8 mouse cellular contexts compared by ENCODE assay signal in genomic region chr10:52381321-52381801, GRCm38 (mm10). TPM values are rescaled to one million over a fixed set of nuclear protein-coding genes. Genes with fewer than 3 reads are reported as not detected.
A peak's percentile ranks its signal among the peaks of the same experiment; 100 is the strongest.
DNase-seq lines count a peak whose midpoint lies in the region; ATAC-seq and TF ChIP-seq lines count a peak whose summit lies in the region.
"Had no signal": no experiment of that assay in that cellular context is flagged by ENCODE, and none has a peak within 500 bp of the region (broad histone marks: within the 10 kb centered on the region; RNA-seq: fewer than 3 reads in every experiment).

No protein-coding gene starts in this region.

- H3K4me1 ChIP-seq in lung, embryonic 14.5 days (ENCODE audit: insufficient read depth): no peaks in the 10 kb centered on the region
- H3K4me1 ChIP-seq in embryonic facial prominence, embryonic 11.5 days (ENCODE audit: control insufficient read depth, insufficient read depth, low read length): no peaks in the 10 kb centered on the region
- H3K4me1 ChIP-seq in hindbrain, postnatal 0 days (ENCODE audit: insufficient read depth, low read length): peaks cover 9% of the 10 kb centered on the region
- peaks cover 29% of the 10 kb centered on the region for H3K4me1 ChIP-seq in midbrain, embryonic 10.5 days

- no peaks in the 10 kb centered on the region for H3K9me3 ChIP-seq in lung, embryonic 14.5 days (ENCODE audit: low read depth, low read length)
- no peaks in the 10 kb centered on the region for H3K9me3 ChIP-seq in embryonic facial prominence, embryonic 11.5 days (replicated peaks; ENCODE audit: control insufficient read depth, low read length)
- no peaks in the 10 kb centered on the region for H3K9me3 ChIP-seq in hindbrain, postnatal 0 days (ENCODE audit: low read length)
- H3K9me3 ChIP-seq in midbrain, embryonic 10.5 days (replicated peaks): no peaks in the 10 kb centered on the region

- H3K36me3 ChIP-seq in lung, embryonic 14.5 days (ENCODE audit: insufficient read depth): no peaks in the 10 kb centered on the region
- H3K36me3 ChIP-seq in embryonic facial prominence, embryonic 11.5 days (replicated peaks; ENCODE audit: control insufficient read depth, insufficient read depth, low read depth, low read length): no peaks in the 10 kb centered on the region
- H3K36me3 ChIP-seq in hindbrain, postnatal 0 days (ENCODE audit: insufficient read depth, low read length): no peaks in the 10 kb centered on the region
- H3K36me3 ChIP-seq in midbrain, embryonic 10.5 days: no peaks in the 10 kb centered on the region

- DNase-seq in lung, embryonic 14.5 days: peak; percentile 60
- DNase-seq in lung, postnatal 25 days (ENCODE audit: low spot score): no peak
- DNase-seq in MN1 (ENCODE audit: low spot score): peak; percentile 72
- DNase-seq in embryonic facial prominence, embryonic 11.5 days (ENCODE audit: low spot score): peak; percentile 41
- DNase-seq in hindbrain, postnatal 0 days (ENCODE audit: low spot score): peak; percentile 55
- DNase-seq in midbrain, embryonic 10.5 days (ENCODE audit: low spot score): no peak
- no peak for DNase-seq in adrenal gland, adult (ENCODE audit: inconsistent age in 2 of 2, low spot score in 1 of 2)

- no peaks in the 10 kb centered on the region for H3K27me3 ChIP-seq in lung, embryonic 14.5 days (ENCODE audit: insufficient read depth, low read length)
- H3K27me3 ChIP-seq in embryonic facial prominence, embryonic 11.5 days (ENCODE audit: control insufficient read depth, insufficient read depth, low read length): no peaks in the 10 kb centered on the region
- no peaks in the 10 kb centered on the region for H3K27me3 ChIP-seq in hindbrain, postnatal 0 days (ENCODE audit: insufficient read depth, low read length)
- H3K27me3 ChIP-seq in midbrain, embryonic 10.5 days (ENCODE audit: low read depth, poor library complexity, severe bottlenecking): no peaks in the 10 kb centered on the region

- H3K4me2 ChIP-seq in lung, embryonic 14.5 days: peak overlapping the region; percentile 89
- peak overlapping the region; percentile 67 for H3K4me2 ChIP-seq in embryonic facial prominence, embryonic 11.5 days (ENCODE audit: low read depth, low read length)
- peak overlapping the region; percentile 83 for H3K4me2 ChIP-seq in hindbrain, postnatal 0 days (ENCODE audit: low read depth, low read length)

- TF ChIP-seq CTCF in lung, embryonic 14.5 days (IDR thresholded peaks at IDR 0.05; ENCODE audit: low read depth): no peak
- no peak for TF ChIP-seq CTCF in hindbrain, postnatal 0 days (IDR thresholded peaks at IDR 0.05; ENCODE audit: low read depth)

- under 1% methylated on average over 19 of the region's 19 CpGs for WGBS in lung, embryonic 14.5 days
- 0% methylated on average over 19 of the region's 19 CpGs for WGBS in embryonic facial prominence, embryonic 11.5 days
- WGBS in hindbrain, postnatal 0 days: under 1% methylated on average over 19 of the region's 19 CpGs
- under 1% methylated on average over 19 of the region's 19 CpGs for whole genome bisulfite sequencing in midbrain, embryonic 10.5 days

- H3K27ac ChIP-seq in lung, embryonic 14.5 days (ENCODE audit: low read depth): peak overlapping the region; percentile 91
- peak overlapping the region; percentile 77 for H3K27ac ChIP-seq in embryonic facial prominence, embryonic 11.5 days (replicated peaks; ENCODE audit: low read depth, low read length)
- peak overlapping the region; percentile 97 for H3K27ac ChIP-seq in hindbrain, postnatal 0 days
- H3K27ac ChIP-seq in midbrain, embryonic 10.5 days (replicated peaks): peak overlapping the region; percentile 95

- H3K4me3 ChIP-seq in lung, embryonic 14.5 days (ENCODE audit: low read depth, low read length): peak overlapping the region; percentile 88
- H3K4me3 ChIP-seq in embryonic facial prominence, embryonic 11.5 days (ENCODE audit: low read depth, low read length): peak overlapping the region; percentile 85
- H3K4me3 ChIP-seq in hindbrain, postnatal 0 days (ENCODE audit: low read length): peak overlapping the region; percentile 68
- H3K4me3 ChIP-seq in midbrain, embryonic 10.5 days: peak overlapping the region; percentile 88

- ATAC-seq in lung, embryonic 14.5 days (ENCODE audit: insufficient read depth): peak; percentile 63
- no peak for ATAC-seq in embryonic facial prominence, embryonic 11.5 days (replicated peaks; ENCODE audit: insufficient number of reproducible peaks, low FRiP score, low TSS enrichment, low read depth)
- peak; percentile 67 for ATAC-seq in hindbrain, postnatal 0 days

- peak overlapping the region; percentile 92 for H3K9ac ChIP-seq in lung, embryonic 14.5 days
- peak overlapping the region; percentile 88 for H3K9ac ChIP-seq in embryonic facial prominence, embryonic 11.5 days (replicated peaks; ENCODE audit: low read length)
- peak overlapping the region; percentile 84 for H3K9ac ChIP-seq in hindbrain, postnatal 0 days (replicated peaks; ENCODE audit: low read length)

RNA-seq across cellular contexts. Expression of gene Gopc, which starts 0.6 kb away (rescaled TPM):
- polyA plus RNA-seq in lung, embryonic 14.5 days (2014; fragmentation: Nextera tagmentation; extraction: Ambion mirVana): 19.5 and 22.6 TPM in 2 replicates
- polyA plus RNA-seq in embryonic facial prominence, embryonic 11.5 days (2014; fragmentation: Nextera tagmentation; extraction: Ambion mirVana): 17.3 TPM in 2 replicates
- total RNA-seq in hindbrain, postnatal 0 days (2014; rRNA removed): 14.8 and 16.4 TPM in 2 replicates
- 24.7 and 24.9 TPM in 2 replicates for polyA plus RNA-seq in hindbrain, postnatal 0 days (2015; fragmentation: Nextera tagmentation; extraction: Ambion mirVana)
- polyA plus RNA-seq in midbrain, embryonic 10.5 days (2016; fragmentation: Nextera tagmentation; extraction: Ambion mirVana): 16.1 and 18.4 TPM in 2 replicates

RNA-seq across cellular contexts. Expression of gene Nepn, which starts 7.4 kb away (rescaled TPM):
- polyA plus RNA-seq in lung, embryonic 14.5 days (2014; fragmentation: Nextera tagmentation; extraction: Ambion mirVana): not detected in 2 replicates
- not detected in 2 replicates for polyA plus RNA-seq in embryonic facial prominence, embryonic 11.5 days (2014; fragmentation: Nextera tagmentation; extraction: Ambion mirVana)
- not detected in 2 replicates for total RNA-seq in hindbrain, postnatal 0 days (2014; rRNA removed)
- not detected in 2 replicates for polyA plus RNA-seq in hindbrain, postnatal 0 days (2015; fragmentation: Nextera tagmentation; extraction: Ambion mirVana)
- not detected in 2 replicates for polyA plus RNA-seq in midbrain, embryonic 10.5 days (2016; fragmentation: Nextera tagmentation; extraction: Ambion mirVana)
- total RNA-seq: hematopoietic stem cell, adult 5-6 weeks had no signal

RNA-seq across cellular contexts. Expression of gene Gm26741, which starts 22.8 kb away (rescaled TPM):
- polyA plus RNA-seq in lung, embryonic 14.5 days (2014; fragmentation: Nextera tagmentation; extraction: Ambion mirVana): not detected in 2 replicates
- polyA plus RNA-seq in embryonic facial prominence, embryonic 11.5 days (2014; fragmentation: Nextera tagmentation; extraction: Ambion mirVana): not detected in 2 replicates
- not detected in 2 replicates for total RNA-seq in hindbrain, postnatal 0 days (2014; rRNA removed)
- not detected in 2 replicates for polyA plus RNA-seq in hindbrain, postnatal 0 days (2015; fragmentation: Nextera tagmentation; extraction: Ambion mirVana)
- polyA plus RNA-seq in midbrain, embryonic 10.5 days (2016; fragmentation: Nextera tagmentation; extraction: Ambion mirVana): not detected in 2 replicates
- total RNA-seq: hematopoietic stem cell, adult 5-6 weeks had no signal

RNA-seq across cellular contexts. Expression of gene Nus1, which starts 36.0 kb away (rescaled TPM):
- 11.6 and 13.1 TPM in 2 replicates for polyA plus RNA-seq in lung, embryonic 14.5 days (2014; fragmentation: Nextera tagmentation; extraction: Ambion mirVana)
- 14.4 and 16.2 TPM in 2 replicates for polyA plus RNA-seq in embryonic facial prominence, embryonic 11.5 days (2014; fragmentation: Nextera tagmentation; extraction: Ambion mirVana)
- 14.7 and 16.7 TPM in 2 replicates for total RNA-seq in hindbrain, postnatal 0 days (2014; rRNA removed)
- 19.3 and 20.1 TPM in 2 replicates for polyA plus RNA-seq in hindbrain, postnatal 0 days (2015; fragmentation: Nextera tagmentation; extraction: Ambion mirVana)
- polyA plus RNA-seq in midbrain, embryonic 10.5 days (2016; fragmentation: Nextera tagmentation; extraction: Ambion mirVana): 11.3 and 13.1 TPM in 2 replicates

Comparison
In these comparisons a context has a peak if more than half of its experiments do, and no peak if none do; other contexts are left out.
1. DNase-seq: peak in lung, embryonic 14.5 days (single experiment), MN1 (single experiment), embryonic facial prominence, embryonic 11.5 days (single experiment) and hindbrain, postnatal 0 days (single experiment); none in lung, postnatal 25 days (single experiment), midbrain, embryonic 10.5 days (single experiment) and adrenal gland, adult (0 of 2).
2. Peak in every context shown above with its lines, with median percentiles within 50 percentile points of each other: H3K27ac ChIP-seq, H3K4me2 ChIP-seq, H3K4me3 ChIP-seq and H3K9ac ChIP-seq.